Mouse (Mus musculus): ENCODE measurements around the gene Wrap53.

DNA sequence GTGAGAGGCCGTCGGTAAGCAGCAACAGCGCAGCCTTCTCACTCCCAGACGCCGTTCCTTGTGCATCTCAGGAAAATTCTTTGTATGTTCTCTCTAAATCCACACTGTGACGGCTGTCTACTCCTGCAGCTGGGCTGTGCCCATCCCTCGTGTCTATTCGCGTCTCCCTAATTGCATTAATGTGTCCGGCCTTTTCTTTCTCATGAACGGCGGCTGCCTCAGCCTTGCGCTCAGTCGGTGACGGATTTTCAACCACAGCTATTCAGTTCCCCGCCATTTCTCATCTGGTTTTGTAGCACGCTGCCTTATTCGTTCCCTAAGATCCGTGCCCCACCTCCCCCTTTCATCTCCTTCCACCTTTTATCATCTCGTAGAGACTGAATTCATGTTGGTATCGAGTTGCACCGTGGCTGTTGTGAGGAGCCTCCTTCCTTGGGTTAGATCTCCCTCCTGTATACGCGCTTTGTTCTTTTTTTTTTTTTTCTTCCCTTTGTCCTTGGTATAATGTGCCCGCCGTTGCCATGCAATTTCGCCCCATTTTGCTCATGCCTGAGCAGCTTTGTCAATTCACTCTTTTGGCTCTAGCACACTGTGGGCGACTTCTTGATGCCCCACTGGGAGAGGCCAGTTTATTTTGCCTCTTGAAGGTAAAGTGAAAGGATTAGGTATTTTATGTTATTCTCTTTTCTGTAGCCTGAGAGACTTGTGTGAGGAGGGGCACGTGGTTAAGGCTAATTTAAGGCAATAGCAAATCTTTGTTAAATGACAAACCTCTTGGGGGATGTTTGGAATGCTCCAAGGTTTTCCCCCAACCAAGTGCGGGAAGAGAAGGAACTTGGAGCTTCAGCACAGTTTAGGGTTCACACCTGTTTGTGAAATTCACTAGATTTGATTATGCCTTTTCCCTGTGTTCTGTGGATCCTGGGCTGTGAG is 52.7 kb downstream of the Wrap53 start:
- no peak for TF ChIP-seq POLR2A (IDR thresholded peaks at IDR 0.05; ENCODE audit: low read depth, low read length)
- TF ChIP-seq CTCF (IDR thresholded peaks at IDR 0.05; ENCODE audit: borderline replicate concordance, insufficient read depth, low read length) = no peak
